Mouse (Mus musculus): ENCODE data around the gene U90926. TPM values are rescaled to one million over a fixed set of nuclear protein-coding genes. Genes with fewer than 3 reads are reported as not detected.

U90926 gene
- total and polyA plus RNA-seq, 2 experiments = not detected

GRCm38 (mm10) chr5:92234939-92235557, 19.8 kb upstream of the U90926 start:
- DNase-seq (ENCODE audit: extremely low read depth, low read depth, low spot score) = no peak
- no peak overlapping the region for H3K27ac ChIP-seq (replicated peaks; ENCODE audit: insufficient read depth, low read depth, low read length)
- H3K79me2 ChIP-seq (ENCODE audit: control insufficient read depth, insufficient read depth, low read length) = no peaks in the 10 kb centered on the region
- H3K9ac ChIP-seq (ENCODE audit: low read depth, low read length) = no peak overlapping the region
- H3K4me1 ChIP-seq (ENCODE audit: control insufficient read depth, insufficient read depth, low read length) = no peaks in the 10 kb centered on the region
- H3K27me3 ChIP-seq (ENCODE audit: control insufficient read depth, insufficient read depth, low read length) = no peaks in the 10 kb centered on the region
- WGBS = 54% methylated on average over 5 of the region's 5 CpGs
- H3K36me3 ChIP-seq (ENCODE audit: control insufficient read depth, insufficient read depth, low read length) = no peaks in the 10 kb centered on the region
- no peak overlapping the region for H3K4me3 ChIP-seq (ENCODE audit: insufficient read depth, low read depth, low read length)
- TF ChIP-seq CTCF (IDR thresholded peaks at IDR 0.05; ENCODE audit: low read depth, low read length) (no peak), POLR2A (IDR thresholded peaks at IDR 0.05; ENCODE audit: extremely low read depth, insufficient read depth, low read length) (no peak)

GRCm38 (mm10) chr5:92233366-92233765, 18.2 kb upstream of the U90926 start:
- Histone ChIP-seq H3K79me2 (ENCODE audit: control insufficient read depth, insufficient read depth, low read length) (no peaks in the 10 kb centered on the region), H3K27me3 (ENCODE audit: control insufficient read depth, insufficient read depth, low read length) (no peaks in the 10 kb centered on the region), H3K4me1 (ENCODE audit: control insufficient read depth, insufficient read depth, low read length) (no peaks in the 10 kb centered on the region), H3K36me3 (ENCODE audit: control insufficient read depth, insufficient read depth, low read length) (no peaks in the 10 kb centered on the region), H3K27ac (replicated peaks; ENCODE audit: insufficient read depth, low read depth, low read length) (no peak overlapping the region), H3K9ac (ENCODE audit: low read depth, low read length) (no peak overlapping the region), H3K4me3 (ENCODE audit: insufficient read depth, low read depth, low read length) (no peak overlapping the region)
- no peak for TF ChIP-seq POLR2A (IDR thresholded peaks at IDR 0.05; ENCODE audit: extremely low read depth, insufficient read depth, low read length)
- no peak for TF ChIP-seq CTCF (IDR thresholded peaks at IDR 0.05; ENCODE audit: low read depth, low read length)
- WGBS = 81% methylated on average over 4 of the region's 4 CpGs
- no peak for DNase-seq (ENCODE audit: extremely low read depth, low read depth, low spot score)

GRCm38 (mm10) chr5:92231836-92232235, 16.6 kb upstream of the U90926 start:
- no peak for DNase-seq (ENCODE audit: extremely low read depth, low read depth, low spot score)
- WGBS = 89% methylated on average over 10 of the region's 10 CpGs
- Histone ChIP-seq H3K9ac (ENCODE audit: low read depth, low read length) (no peak overlapping the region), H3K36me3 (ENCODE audit: control insufficient read depth, insufficient read depth, low read length) (no peaks in the 10 kb centered on the region), H3K4me3 (ENCODE audit: insufficient read depth, low read depth, low read length) (no peak overlapping the region), H3K4me1 (ENCODE audit: control insufficient read depth, insufficient read depth, low read length) (no peaks in the 10 kb centered on the region), H3K27ac (replicated peaks; ENCODE audit: insufficient read depth, low read depth, low read length) (no peak overlapping the region), H3K27me3 (ENCODE audit: control insufficient read depth, insufficient read depth, low read length) (no peaks in the 10 kb centered on the region), H3K79me2 (ENCODE audit: control insufficient read depth, insufficient read depth, low read length) (no peaks in the 10 kb centered on the region)
- TF ChIP-seq POLR2A (IDR thresholded peaks at IDR 0.05; ENCODE audit: extremely low read depth, insufficient read depth, low read length) = no peak
- no peak for TF ChIP-seq CTCF (IDR thresholded peaks at IDR 0.05; ENCODE audit: low read depth, low read length)

GRCm38 (mm10) chr5:92230306-92230705, 15.1 kb upstream of the U90926 start:
- no peaks in the 10 kb centered on the region for H3K79me2 ChIP-seq (ENCODE audit: control insufficient read depth, insufficient read depth, low read length)
- no peak overlapping the region for H3K9ac ChIP-seq (ENCODE audit: low read depth, low read length)
- 91% methylated on average over 11 of the region's 11 CpGs for WGBS
- H3K4me1 ChIP-seq (ENCODE audit: control insufficient read depth, insufficient read depth, low read length) = no peaks in the 10 kb centered on the region
- no peak for TF ChIP-seq POLR2A (IDR thresholded peaks at IDR 0.05; ENCODE audit: extremely low read depth, insufficient read depth, low read length)
- TF ChIP-seq CTCF (IDR thresholded peaks at IDR 0.05; ENCODE audit: low read depth, low read length) = no peak
- DNase-seq (ENCODE audit: extremely low read depth, low read depth, low spot score) = no peak
- H3K27ac ChIP-seq (replicated peaks; ENCODE audit: insufficient read depth, low read depth, low read length) = no peak overlapping the region
- H3K4me3 ChIP-seq (ENCODE audit: insufficient read depth, low read depth, low read length) = no peak overlapping the region
- H3K36me3 ChIP-seq (ENCODE audit: control insufficient read depth, insufficient read depth, low read length) = no peaks in the 10 kb centered on the region
- no peaks in the 10 kb centered on the region for H3K27me3 ChIP-seq (ENCODE audit: control insufficient read depth, insufficient read depth, low read length)

GRCm38 (mm10) chr5:92229514-92229913, 14.3 kb upstream of the U90926 start:
- TF ChIP-seq CTCF (IDR thresholded peaks at IDR 0.05; ENCODE audit: low read depth, low read length) (no peak), POLR2A (IDR thresholded peaks at IDR 0.05; ENCODE audit: extremely low read depth, insufficient read depth, low read length) (no peak)
- DNase-seq (ENCODE audit: extremely low read depth, low read depth, low spot score) = no peak
- Histone ChIP-seq H3K4me1 (ENCODE audit: control insufficient read depth, insufficient read depth, low read length) (no peaks in the 10 kb centered on the region), H3K79me2 (ENCODE audit: control insufficient read depth, insufficient read depth, low read length) (no peaks in the 10 kb centered on the region), H3K27ac (replicated peaks; ENCODE audit: insufficient read depth, low read depth, low read length) (no peak overlapping the region), H3K27me3 (ENCODE audit: control insufficient read depth, insufficient read depth, low read length) (no peaks in the 10 kb centered on the region), H3K36me3 (ENCODE audit: control insufficient read depth, insufficient read depth, low read length) (no peaks in the 10 kb centered on the region), H3K9ac (ENCODE audit: low read depth, low read length) (no peak overlapping the region), H3K4me3 (ENCODE audit: insufficient read depth, low read depth, low read length) (no peak overlapping the region)
- 99% methylated on average over 3 of the region's 3 CpGs for WGBS

- DNase-seq (ENCODE audit: extremely low read depth, low read depth, low spot score) = peak; percentile 4
- Histone ChIP-seq H3K4me1 (ENCODE audit: control insufficient read depth, insufficient read depth, low read length) (no peaks in the 10 kb centered on the region), H3K9ac (ENCODE audit: low read depth, low read length) (no peak overlapping the region), H3K36me3 (ENCODE audit: control insufficient read depth, insufficient read depth, low read length) (no peaks in the 10 kb centered on the region), H3K4me3 (ENCODE audit: insufficient read depth, low read depth, low read length) (no peak overlapping the region), H3K27ac (replicated peaks; ENCODE audit: insufficient read depth, low read depth, low read length) (no peak overlapping the region), H3K27me3 (ENCODE audit: control insufficient read depth, insufficient read depth, low read length) (no peaks in the 10 kb centered on the region), H3K79me2 (ENCODE audit: control insufficient read depth, insufficient read depth, low read length) (no peaks in the 10 kb centered on the region)
- no peak for TF ChIP-seq POLR2A (IDR thresholded peaks at IDR 0.05; ENCODE audit: extremely low read depth, insufficient read depth, low read length)
- WGBS = 56% methylated on average over 10 of the region's 10 CpGs
These were observed 13.6 kb upstream of the U90926 start for GRCm38 (mm10) chr5:92228776-92229175.

All from liver, adult 2 months (tissue).